Mouse (Mus musculus): ENCODE data around the gene Sycn.
"Not testable (repeated sequence)": the region's sequence is repeated elsewhere in the genome, so short reads cannot be mapped to it uniquely, and the experiment has no call there.

Gene Sycn

DNA sequence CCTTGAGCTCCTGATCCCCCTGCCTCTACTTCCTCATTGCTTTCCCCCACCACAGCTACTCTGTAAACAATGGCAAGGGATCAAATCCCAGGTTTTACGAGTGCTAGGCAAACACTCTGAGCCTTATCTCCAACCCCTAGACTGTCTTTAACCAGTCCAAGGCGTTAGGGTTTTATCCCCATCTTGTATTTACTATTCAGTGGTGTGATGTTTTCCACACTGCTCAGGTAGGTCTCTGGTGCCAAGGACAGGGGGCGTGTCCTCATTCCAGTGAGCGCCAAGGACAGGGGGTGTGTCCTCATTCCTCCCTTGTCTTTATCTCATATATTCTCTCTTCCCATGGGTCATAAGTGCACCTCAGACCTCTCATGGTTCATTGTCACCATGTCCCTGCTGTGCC lies at the start of gene Sycn:
TSS of gene Sycn (plus strand) at position 360 of the 400 bp plus-strand sequence.
- in situ Hi-C loops (cut with MboI; ENCODE audit: low sequenced_read_pairs): no loop called here

DNA sequence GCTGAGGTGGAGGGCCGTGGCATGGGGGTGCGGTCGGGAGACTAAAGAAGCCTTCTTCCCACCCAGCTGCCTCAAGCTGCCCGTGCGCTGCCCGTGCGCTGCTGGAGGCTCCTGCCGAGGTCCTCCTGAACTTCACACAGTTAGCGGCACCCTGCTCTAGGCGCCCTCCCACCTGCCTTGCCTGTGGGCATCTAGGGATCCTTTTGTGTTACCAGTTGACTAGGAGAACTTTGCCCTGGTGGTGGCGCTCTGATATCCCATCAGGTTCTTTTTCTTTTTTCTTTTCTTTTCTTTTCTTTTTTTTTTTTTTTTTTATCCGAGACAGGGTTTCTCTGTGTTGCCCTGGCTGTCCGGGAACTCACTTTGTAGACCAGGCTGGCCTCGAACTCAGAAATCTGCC lies 49.8 kb upstream of the Sycn start:
- in situ Hi-C loops (cut with MboI; ENCODE audit: low sequenced_read_pairs): no loop called here

DNA sequence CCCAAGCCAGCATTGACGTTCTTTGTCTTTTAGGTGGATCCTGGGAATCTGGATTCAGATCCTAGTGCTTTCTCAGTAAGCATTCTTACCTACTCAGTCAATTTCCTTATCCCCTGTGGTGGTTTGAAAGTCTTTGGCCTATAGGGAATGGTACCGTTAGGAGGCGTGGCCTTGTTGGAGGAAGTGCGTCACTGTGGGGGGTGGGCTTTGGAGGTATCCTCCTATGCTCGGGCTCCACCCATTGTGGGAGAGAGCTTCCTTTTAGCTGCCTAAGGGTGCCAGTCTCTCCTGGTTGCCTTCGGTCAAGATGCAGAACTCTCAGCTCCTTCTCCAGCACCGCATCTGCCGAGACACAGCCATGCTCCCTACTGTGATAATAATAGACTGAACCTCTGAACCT lies 48.4 kb upstream of the Sycn start:
- in situ Hi-C loops (cut with MboI; ENCODE audit: low sequenced_read_pairs): no loop called here

GRCm38 (mm10) chr7:28495426-28495825 lies 45.3 kb upstream of the Sycn start:
- in situ Hi-C loops (cut with MboI; ENCODE audit: low sequenced_read_pairs): no loop called here

DNA sequence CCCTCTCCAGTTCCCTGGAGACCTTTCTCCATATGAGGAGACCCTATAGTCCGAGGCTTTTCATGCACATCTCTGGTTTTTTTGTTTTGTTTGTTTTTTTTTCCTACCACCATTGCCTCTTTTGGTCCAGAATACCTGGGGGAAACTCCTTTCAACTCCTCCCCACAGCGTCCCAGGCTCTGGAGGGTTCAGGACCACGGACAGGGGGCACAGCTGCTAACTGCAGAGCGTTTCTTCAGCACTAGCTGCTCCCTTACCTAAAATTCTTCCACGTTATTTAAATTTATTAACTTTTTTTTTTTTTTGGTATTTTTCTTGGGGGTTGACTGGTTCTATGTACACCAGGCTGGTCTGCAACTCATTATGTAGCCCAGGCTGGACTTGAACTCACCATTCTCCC lies 35.1 kb upstream of the Sycn start:
- in situ Hi-C loops (cut with MboI; ENCODE audit: low sequenced_read_pairs): no loop called here

DNA sequence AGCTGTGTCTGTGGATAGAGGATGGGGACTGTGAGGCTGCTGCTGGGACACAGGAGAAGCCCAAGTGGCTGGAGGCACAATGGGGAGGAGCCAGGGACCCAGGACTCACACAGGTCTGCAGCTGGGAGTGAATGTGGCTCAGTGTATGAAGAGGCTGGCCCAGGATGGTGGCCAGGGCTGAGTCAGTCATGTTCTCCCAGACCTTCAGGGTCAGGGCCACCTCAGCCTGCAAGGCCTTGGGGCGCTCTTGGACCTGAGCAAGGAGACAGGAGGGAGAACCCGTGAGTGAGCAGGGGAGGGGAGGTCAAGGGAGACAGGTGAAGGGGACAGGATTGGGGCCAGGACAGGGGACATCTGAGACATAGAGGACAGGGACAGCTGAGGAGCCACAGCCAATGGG lies 31.6 kb upstream of the Sycn start:
- in situ Hi-C loops (cut with MboI; ENCODE audit: low sequenced_read_pairs): not testable (repeated sequence)

DNA sequence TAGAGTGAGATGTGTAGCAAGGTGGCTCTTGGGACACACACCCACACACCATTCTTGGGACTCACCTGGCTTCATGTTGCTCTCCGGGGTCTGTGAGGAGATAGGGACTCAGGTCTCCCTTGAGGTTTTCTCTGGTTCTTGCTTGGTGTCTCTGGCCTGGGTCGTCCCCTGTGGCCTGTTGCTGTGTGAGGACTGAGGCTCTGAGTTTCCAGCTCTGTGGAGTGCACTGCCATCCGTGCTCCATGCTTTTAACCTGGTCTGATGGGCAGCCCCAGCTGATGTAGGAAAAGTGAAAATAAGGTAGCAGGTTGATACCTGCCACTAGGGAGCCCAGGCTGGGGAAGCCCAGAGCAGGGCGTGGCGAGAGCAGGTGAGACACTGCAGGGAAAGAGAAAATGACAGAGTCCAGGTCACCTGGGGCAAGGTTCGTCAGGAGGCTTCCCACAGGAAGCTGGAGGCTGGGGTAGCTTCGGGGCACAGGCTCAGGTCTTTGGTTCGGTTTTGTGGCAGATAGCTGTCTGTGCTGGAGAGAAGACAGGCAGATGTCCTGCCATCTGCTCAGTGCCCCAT lies 30.2 kb upstream of the Sycn start, which contains the start of gene Ifnl2:
TSS of gene Ifnl2 (minus strand) at position 51 of the 570 bp plus-strand sequence.
- in situ Hi-C loops (cut with MboI; ENCODE audit: low sequenced_read_pairs): not testable (repeated sequence)

- in situ Hi-C loops (cut with MboI; ENCODE audit: low sequenced_read_pairs): no loop called here
Observed at GRCm38 (mm10) chr7:28511441-28511840, 29.2 kb upstream of the Sycn start.

DNA sequence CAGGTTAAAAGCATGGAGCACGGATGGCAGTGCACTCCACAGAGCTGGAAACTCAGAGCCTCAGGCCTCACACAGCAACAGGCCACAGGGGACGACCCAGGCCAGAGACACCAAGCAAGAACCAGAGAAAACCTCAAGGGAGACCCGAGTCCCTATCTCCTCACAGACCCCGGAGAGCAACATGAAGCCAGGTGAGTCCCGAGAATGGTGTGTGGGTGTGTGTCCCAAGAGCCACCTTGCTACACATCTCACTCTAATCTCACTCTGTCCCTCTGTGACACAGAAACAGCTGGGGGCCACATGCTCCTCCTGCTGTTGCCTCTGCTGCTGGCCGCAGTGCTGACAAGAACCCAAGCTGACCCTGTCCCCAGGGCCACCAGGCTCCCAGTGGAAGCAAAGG lies 18.1 kb upstream of the Sycn start, which contains the start of gene Ifnl3:
TSS of gene Ifnl3 (plus strand) at position 301 of the 400 bp plus-strand sequence.
- in situ Hi-C loops (cut with MboI; ENCODE audit: low sequenced_read_pairs): not testable (repeated sequence)

DNA sequence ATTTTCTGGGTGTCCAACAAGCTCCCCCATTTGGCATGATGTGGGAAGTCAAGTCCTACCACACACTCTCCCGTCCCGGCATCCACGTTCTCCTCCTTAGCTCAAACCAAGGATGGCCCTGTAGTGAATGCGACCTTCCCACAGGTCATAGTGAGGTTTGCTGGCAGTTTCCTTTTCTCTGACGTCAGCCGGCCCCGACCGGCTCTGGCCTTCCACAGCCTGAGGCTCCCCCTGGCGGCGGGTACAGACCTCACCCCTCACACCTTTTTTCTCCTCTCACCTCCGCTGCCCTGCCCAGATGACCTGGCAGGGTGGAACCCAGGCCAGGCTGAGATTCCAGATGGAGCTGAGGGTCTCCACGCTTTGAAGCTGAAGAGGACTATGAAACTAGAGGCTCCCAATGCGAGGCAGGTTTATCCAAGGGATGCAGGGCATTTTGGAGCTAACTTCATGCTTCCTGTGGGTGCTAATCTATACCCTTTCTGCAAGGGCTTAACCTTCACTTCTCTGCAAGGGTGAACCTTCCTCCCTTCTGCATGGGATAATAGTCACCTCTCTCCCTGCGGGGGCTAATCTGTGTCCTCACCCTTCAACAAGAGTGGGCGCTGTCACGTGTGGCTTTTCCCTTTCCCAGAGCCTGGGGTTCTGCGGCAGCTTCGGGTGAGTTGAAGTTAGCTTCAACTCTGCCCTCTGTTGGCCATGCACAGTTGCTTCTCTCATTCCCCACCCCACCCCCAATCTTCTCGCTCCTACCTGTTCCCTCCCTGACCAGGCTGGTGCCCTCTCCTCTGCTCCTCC lies 12.6 kb upstream of the Sycn start:
- in situ Hi-C loops (cut with MboI; ENCODE audit: low sequenced_read_pairs): no loop called here

- in situ Hi-C loops (cut with MboI; ENCODE audit: low sequenced_read_pairs): loop anchor here (5.0 kb wide), 1 partner anchor 85 kb away; no protein-coding TSS in a partner anchor
Observed at GRCm38 (mm10) chr7:28532005-28532404, 8.7 kb upstream of the Sycn start.

- in situ Hi-C loops (cut with MboI; ENCODE audit: low sequenced_read_pairs): not testable (repeated sequence)
Observed at GRCm38 (mm10) chr7:28538886-28539285, 1.8 kb upstream of the Sycn start.

GRCm38 (mm10) chr7:28544051-28544601 lies 3.4 kb downstream of the Sycn start:
- in situ Hi-C loops (cut with MboI; ENCODE audit: low sequenced_read_pairs): no loop called here

GRCm38 (mm10) chr7:28545048-28545890 lies 4.6 kb downstream of the Sycn start:
- in situ Hi-C loops (cut with MboI; ENCODE audit: low sequenced_read_pairs): no loop called here

DNA sequence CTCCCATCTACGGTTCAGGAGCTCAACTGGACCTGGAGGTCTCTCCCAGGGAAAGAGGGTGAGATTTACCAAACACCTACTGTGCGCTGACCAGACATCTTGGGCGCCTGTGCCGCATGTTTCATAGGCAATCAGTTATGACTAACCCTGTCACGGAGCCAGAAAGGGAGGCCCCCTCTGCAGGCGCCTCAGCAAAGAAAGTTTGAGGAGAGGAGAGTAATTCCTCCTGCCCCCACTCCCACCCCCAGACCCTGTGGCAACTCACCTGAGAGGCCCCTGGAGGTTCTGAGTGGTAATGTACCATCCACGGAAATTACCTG lies 5.2 kb downstream of the Sycn start:
- in situ Hi-C loops (cut with MboI; ENCODE audit: low sequenced_read_pairs): no loop called here

DNA sequence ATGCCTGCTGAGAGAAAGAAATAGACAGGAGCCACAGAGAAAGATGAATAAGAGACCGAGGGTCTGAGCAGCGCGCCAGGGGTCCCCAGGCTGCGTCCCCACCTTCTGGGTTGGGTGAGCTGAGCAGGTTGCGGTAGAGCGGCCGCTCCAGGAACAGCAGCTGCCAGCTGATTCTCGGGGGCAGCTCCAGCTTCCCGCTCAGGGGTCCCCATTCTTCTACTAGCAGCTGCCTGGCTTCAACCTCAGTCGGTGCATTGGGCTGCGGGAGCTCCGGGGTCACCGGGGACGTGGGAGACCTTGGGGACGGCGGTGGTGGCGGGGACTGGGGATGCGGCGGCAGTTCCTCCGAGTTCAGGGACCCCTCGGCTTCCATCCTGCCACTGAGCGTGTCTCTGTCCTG lies 6.0 kb downstream of the Sycn start:
- in situ Hi-C loops (cut with MboI; ENCODE audit: low sequenced_read_pairs): no loop called here

GRCm38 (mm10) chr7:28547154-28547553 lies 6.5 kb downstream of the Sycn start, which contains the start of gene Nccrp1:
TSS of gene Nccrp1 (minus strand) at chr7:28547254.
- in situ Hi-C loops (cut with MboI; ENCODE audit: low sequenced_read_pairs): no loop called here

DNA sequence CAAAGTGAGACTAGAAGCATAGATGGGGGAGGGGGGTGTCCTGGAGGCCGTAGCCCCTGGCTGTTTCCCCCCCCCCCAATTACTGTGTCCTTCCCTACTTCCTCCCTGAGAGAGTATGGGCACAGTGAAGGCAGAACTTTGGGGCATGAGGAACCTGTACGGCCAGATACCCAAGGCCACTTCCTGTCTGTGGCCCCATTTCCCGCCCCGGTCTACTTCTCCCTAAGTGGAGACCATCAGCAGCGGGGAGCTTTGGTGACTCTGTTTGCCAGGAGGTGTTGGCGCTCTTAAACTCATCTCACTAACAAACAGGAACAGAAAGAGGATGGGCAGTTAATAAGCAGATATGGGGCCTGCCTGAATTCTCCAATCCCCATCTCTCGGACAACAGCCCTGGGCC lies 6.9 kb downstream of the Sycn start:
- in situ Hi-C loops (cut with MboI; ENCODE audit: low sequenced_read_pairs): no loop called here

- in situ Hi-C loops (cut with MboI; ENCODE audit: low sequenced_read_pairs): no loop called here
Observed at GRCm38 (mm10) chr7:28553076-28553475, 12.4 kb downstream of the Sycn start.

DNA sequence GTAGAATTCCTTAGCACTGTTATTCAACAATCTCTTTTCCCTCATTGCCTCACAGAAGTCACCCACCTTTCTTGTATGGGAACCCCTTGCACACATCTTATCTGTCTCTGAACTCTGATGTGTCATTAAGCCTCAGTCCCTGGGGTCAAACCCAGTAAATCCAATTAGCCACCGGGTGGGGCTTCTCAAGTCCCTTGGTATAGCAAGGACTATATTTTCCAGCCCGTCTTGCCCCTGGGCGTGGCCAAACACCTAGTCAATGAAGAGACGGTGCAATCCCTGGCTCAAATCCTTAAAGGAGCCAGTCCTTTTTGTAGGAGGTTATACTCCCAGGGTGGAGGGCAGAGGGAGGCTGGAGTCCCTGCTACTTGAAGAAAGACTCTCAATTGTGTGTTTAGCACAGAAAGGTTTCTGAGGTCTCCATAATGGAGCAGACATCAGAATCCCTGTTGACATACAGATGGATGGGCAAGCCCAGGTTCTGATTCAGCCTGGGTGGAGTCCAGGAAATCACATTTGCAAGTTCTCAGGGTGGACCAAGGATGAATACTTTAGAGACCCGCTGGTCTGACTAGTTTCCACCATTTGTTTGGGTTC lies 15.4 kb downstream of the Sycn start:
- in situ Hi-C loops (cut with MboI; ENCODE audit: low sequenced_read_pairs): no loop called here

GRCm38 (mm10) chr7:28557069-28557468 lies 16.4 kb downstream of the Sycn start:
- in situ Hi-C loops (cut with MboI; ENCODE audit: low sequenced_read_pairs): no loop called here

Data from CH12F3 (cell line).